Mouse (Mus musculus) stomach, embryonic 15.5 days (tissue): ENCODE results near the gene Dync1i1. TPM values are rescaled to one million over a fixed set of nuclear protein-coding genes. Genes with fewer than 3 reads are reported as not detected.

Source experiments
- ATAC-seq: fragments of 200-750 bp; cut with Nextera tagmentation; 2 replicates; pipeline ENCODE4 v1.8.0; 2017; ENCODE audit warnings: low read depth, moderate number of reproducible peaks, moderate TSS enrichment; ENCODE audit not compliant: insufficient read depth, low FRiP score
- H3K27ac ChIP-seq: fragments of 300-500 bp; sonication (generic); 2 replicates; pipeline ENCODE4 v1.5.1; 2015; ENCODE audit warnings: mild to moderate bottlenecking, inconsistent platforms
- H3K27me3 ChIP-seq: fragments of 300-500 bp; sonication (generic); replicated peaks from 2 replicates; pipeline ENCODE4 v1.6.1; 2015; ENCODE audit warnings: inconsistent platforms
- H3K36me3 ChIP-seq: fragments of 300-500 bp; sonication (generic); 2 replicates; pipeline ENCODE4 v1.6.1; 2015; ENCODE audit warnings: inconsistent platforms
- H3K4me1 ChIP-seq: fragments of 300-500 bp; sonication (generic); 2 replicates; pipeline ENCODE4 v1.6.1; 2015; ENCODE audit warnings: inconsistent platforms
- H3K4me2 ChIP-seq: fragments of 300-500 bp; sonication (generic); 2 replicates; pipeline ENCODE4 v1.6.1; 2015; ENCODE audit warnings: mild to moderate bottlenecking, inconsistent platforms
- H3K4me3 ChIP-seq: fragments of 300-500 bp; sonication (generic); replicated peaks from 2 replicates; pipeline ENCODE4 v1.5.1; 2015; ENCODE audit warnings: inconsistent platforms
- H3K9ac ChIP-seq: fragments of 300-500 bp; sonication (generic); 2 replicates; pipeline ENCODE4 v1.6.1; 2015; ENCODE audit warnings: inconsistent platforms
- H3K9me3 ChIP-seq: fragments of 300-500 bp; sonication (generic); 2 replicates; pipeline ENCODE4 v1.6.1; 2016; ENCODE audit warnings: inconsistent platforms
- WGBS: fragments of 180-500 bp; shearing (Covaris S2); methylation state at CpG from one replicate; pipeline ENCODE4 v1.1.7; 2015; 5-methylcytosine and 5-hydroxymethylcytosine counted together
- polyA plus RNA-seq: library from polyadenylated mRNA; unstranded; fragments of >200 nt; fragmentation: Nextera tagmentation; extraction: Ambion mirVana; gene quantifications from 2 replicates; pipeline ENCODE4 v1.2.1, GENCODE M21; 2015

Gene Dync1i1
- polyA plus RNA-seq, 1 experiment from 2014 or later, result 1.2 TPM

DNA sequence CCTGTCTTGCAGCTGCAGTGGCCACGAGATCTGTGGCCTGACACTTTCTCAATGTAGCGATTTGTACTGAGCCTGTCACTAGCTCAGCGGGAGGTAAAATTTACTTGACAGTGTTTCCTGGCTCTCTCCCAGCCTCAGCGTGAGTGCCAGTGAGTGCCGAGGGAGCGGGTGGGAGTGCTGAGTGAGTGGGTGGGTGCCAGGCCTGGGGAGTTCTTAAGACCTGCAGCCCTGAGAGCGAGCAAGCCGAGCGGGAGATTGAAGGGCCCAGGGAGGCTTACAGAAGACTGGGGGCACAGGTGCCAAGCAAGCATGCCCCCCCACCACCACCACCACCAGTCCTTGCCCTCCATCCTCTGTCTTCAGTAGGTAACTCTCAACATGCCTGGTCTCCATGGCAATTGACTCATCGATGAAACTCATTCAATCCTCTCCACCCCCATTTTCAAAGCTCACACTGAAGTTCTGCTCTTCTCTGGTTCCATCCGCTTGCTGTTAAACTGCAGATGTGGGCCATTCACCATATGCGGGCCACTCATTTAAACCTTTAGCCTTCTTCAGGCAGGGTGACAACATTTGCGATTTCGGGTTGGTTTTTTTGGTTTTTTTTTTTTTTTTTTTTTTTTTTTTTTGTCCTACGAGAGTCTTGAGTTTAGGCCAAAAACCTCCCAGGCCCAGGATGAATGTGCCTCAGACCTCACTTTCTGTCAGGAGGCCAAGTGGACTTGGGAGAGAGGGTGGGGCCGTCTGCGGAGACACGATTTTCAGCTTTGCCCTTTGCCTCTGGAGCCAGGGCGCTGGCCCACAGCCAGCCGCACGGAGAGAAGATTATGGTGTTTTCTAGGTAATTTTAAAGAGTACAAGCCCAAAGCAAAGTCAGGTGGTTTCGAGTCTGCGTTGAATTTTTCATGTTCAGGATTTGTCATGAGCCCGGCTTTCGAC, 266.6 kb downstream of the Dync1i1 start:
- Histone ChIP-seq H3K27ac (no peak overlapping the region), H3K36me3 (no peaks in the 10 kb centered on the region), H3K4me3 (no peak overlapping the region), H3K27me3 (no peaks in the 10 kb centered on the region), H3K9me3 (no peaks in the 10 kb centered on the region), H3K4me2 (peak overlapping the region; percentile 39), H3K4me1 (0 out of 2 replicates have a peak, but pooled peaks cover 4% of the 10 kb centered on the region), H3K9ac (no peak overlapping the region)
- ATAC-seq, result no peak; the same call in 1 of the 2 replicates
- WGBS, result 37% methylated on average over 25 of the region's 25 CpGs

- no peak overlapping the region for H3K9ac ChIP-seq
- H3K4me2 ChIP-seq, result no peak overlapping the region
- no peak for ATAC-seq
Observed at GRCm38 (mm10) chr6:5993056-5993455, 267.6 kb downstream of the Dync1i1 start.

DNA sequence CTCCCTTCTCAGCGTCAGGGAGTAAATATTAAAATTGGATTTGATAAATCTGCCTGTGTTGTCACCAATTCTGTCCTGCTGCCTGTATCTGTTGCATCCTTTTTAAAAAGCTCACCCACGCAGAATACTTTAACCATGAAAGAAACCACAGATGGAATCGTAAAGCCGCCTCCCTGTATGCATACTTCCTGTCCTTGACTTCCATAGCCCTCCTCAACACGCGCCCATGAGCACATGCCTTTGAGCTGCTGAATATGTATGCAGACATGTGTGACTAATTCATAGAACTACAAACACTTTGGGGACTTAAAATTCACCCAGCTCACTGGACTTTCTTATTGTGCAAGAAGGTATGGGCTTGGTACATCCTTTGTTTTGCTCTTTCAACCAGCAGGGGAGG, 272.1 kb downstream of the Dync1i1 start:
- no peak for ATAC-seq
- Histone ChIP-seq H3K4me2 (no peak overlapping the region), H3K4me1 (no peaks in the 10 kb centered on the region), H3K9ac (no peak overlapping the region), H3K4me3 (no peak overlapping the region), H3K36me3 (no peaks in the 10 kb centered on the region), H3K27me3 (no peaks in the 10 kb centered on the region), H3K27ac (no peak overlapping the region), H3K9me3 (no peaks in the 10 kb centered on the region)
- WGBS, result 67% methylated on average over 6 of the region's 6 CpGs

More at GRCm38 (mm10) chr6:5993056-5993455, 267.6 kb downstream of the Dync1i1 start:
- Histone ChIP-seq H3K27ac (no peak overlapping the region), H3K4me1 (0 out of 2 replicates have a peak, but pooled peaks cover 4% of the 10 kb centered on the region), H3K27me3 (no peaks in the 10 kb centered on the region), H3K4me3 (no peak overlapping the region), H3K9me3 (no peaks in the 10 kb centered on the region), H3K36me3 (no peaks in the 10 kb centered on the region)
- 54% methylated on average over 7 of the region's 7 CpGs for WGBS

DNA sequence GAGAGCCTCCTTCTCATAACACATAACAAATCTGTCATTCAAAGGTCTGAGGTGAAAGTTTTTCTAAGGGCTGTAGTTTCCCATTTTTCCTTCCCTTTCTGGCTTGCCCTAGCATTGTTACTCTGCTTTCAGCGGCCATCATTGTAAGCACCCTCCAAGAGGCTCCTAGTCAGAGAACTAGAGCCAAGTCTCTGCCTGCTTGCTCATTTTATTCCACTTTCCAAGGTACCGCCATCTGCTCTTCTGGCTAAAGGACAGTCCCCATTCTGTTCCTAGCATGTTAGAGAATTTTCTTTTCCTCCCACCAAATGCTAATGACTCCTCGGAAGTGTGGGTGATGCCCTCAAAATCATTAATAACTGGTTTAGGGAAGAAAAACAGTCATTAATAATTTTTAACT, 276.6 kb downstream of the Dync1i1 start:
- Histone ChIP-seq H3K27me3 (no peaks in the 10 kb centered on the region), H3K9me3 (no peaks in the 10 kb centered on the region), H3K36me3 (no peaks in the 10 kb centered on the region), H3K4me2 (no peak overlapping the region), H3K27ac (no peak overlapping the region), H3K4me3 (no peak overlapping the region), H3K4me1 (no peaks in the 10 kb centered on the region), H3K9ac (no peak overlapping the region)
- no peak for ATAC-seq
- 65% methylated on average over 3 of the region's 3 CpGs for WGBS

- Histone ChIP-seq H3K4me3 (0 out of 2 replicates have a peak overlapping the region, but pooled peaks have one; percentile 3), H3K27me3 (no peaks in the 10 kb centered on the region), H3K36me3 (no peaks in the 10 kb centered on the region), H3K9me3 (no peaks in the 10 kb centered on the region), H3K4me1 (no peaks in the 10 kb centered on the region), H3K9ac (no peak overlapping the region), H3K4me2 (0 out of 2 replicates have a peak overlapping the region, but pooled peaks have one; percentile 3), H3K27ac (no peak overlapping the region)
- ATAC-seq, result no peak
- 47% methylated on average over 12 of the region's 12 CpGs for WGBS
Observed at GRCm38 (mm10) chr6:6004756-6005485, 279.5 kb downstream of the Dync1i1 start.

DNA sequence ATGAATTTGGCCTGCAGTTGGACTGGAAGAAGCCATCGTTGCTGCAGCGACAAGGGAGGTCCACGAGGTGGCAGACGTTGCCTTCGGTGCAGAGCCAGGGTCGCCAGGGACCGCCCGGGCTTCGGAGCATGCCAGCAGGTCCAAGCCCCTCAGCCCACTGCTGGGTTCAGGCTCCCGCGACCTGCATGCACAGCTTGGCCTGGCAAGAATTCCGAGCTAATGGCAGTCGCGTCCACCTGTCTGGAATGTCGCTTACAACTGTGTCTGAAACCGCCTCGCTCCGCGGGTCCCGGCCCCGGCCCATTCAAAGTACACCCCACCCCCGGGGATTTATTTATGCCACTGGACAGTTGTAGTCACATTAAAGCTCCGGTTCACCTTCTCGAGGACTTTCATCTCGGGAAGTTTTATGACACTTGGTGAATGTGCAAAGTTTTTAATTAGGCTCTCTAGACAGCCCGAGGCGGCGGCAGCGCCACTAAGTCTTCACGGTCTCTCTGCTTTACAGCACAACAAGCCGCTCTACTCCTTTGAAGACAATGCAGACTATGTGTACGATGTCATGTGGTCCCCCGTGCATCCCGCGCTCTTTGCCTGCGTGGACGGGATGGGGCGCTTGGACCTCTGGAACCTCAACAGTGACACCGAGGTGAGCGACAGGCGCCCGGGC, 280.5 kb downstream of the Dync1i1 start:
- Histone ChIP-seq H3K4me2 (peak overlapping the region; percentile 94), H3K4me3 (peak overlapping the region; percentile 57), H3K9ac (no peak overlapping the region), H3K9me3 (no peaks in the 10 kb centered on the region), H3K27ac (no peak overlapping the region), H3K4me1 (no peaks in the 10 kb centered on the region), H3K27me3 (no peaks in the 10 kb centered on the region), H3K36me3 (no peaks in the 10 kb centered on the region)
- ATAC-seq, result peak; percentile 78
- WGBS, result 6% methylated on average over 42 of the region's 42 CpGs

DNA sequence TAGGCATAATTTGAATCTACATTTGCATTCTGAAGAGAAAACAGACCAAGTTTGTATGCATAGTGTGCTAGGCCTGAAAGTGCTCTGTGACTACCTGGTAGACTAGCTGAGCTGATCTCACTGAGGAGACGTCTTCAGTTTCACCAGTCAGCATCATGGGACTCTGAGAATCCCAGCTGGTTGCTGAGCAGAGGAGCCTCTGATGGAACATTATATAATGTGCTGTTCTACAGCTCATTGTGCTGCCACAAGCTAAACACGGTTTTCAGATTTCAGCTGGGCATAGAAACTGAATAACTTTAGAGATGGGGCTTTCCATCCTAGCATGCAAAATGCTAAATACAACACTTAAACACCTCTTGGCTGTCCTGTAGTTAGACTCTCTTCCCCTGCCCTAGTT, 285.9 kb downstream of the Dync1i1 start:
- Histone ChIP-seq H3K4me3 (no peak overlapping the region), H3K9me3 (no peaks in the 10 kb centered on the region), H3K4me2 (no peak overlapping the region), H3K4me1 (no peaks in the 10 kb centered on the region), H3K36me3 (no peaks in the 10 kb centered on the region), H3K27me3 (no peaks in the 10 kb centered on the region), H3K27ac (no peak overlapping the region), H3K9ac (no peak overlapping the region)
- 74% methylated on average over 2 of the region's 2 CpGs for WGBS
- no peak for ATAC-seq

- H3K27me3 ChIP-seq, result no peaks in the 10 kb centered on the region
- 48% methylated on average over 15 of the region's 15 CpGs for WGBS
- no peak for ATAC-seq
- H3K27ac ChIP-seq, result no peak overlapping the region
- H3K4me2 ChIP-seq, result 0 out of 2 replicates have a peak overlapping the region, but pooled peaks have one; percentile 26
- H3K36me3 ChIP-seq, result no peaks in the 10 kb centered on the region
- no peak overlapping the region for H3K9ac ChIP-seq
- no peak overlapping the region for H3K4me3 ChIP-seq
- no peaks in the 10 kb centered on the region for H3K4me1 ChIP-seq
- H3K9me3 ChIP-seq, result no peaks in the 10 kb centered on the region
Observed at GRCm38 (mm10) chr6:6015616-6016015, 290.2 kb downstream of the Dync1i1 start.

GRCm38 (mm10) chr6:6016931-6017330, 291.5 kb downstream of the Dync1i1 start:
- Histone ChIP-seq H3K4me3 (no peak overlapping the region), H3K27me3 (no peaks in the 10 kb centered on the region), H3K4me2 (no peak overlapping the region), H3K9me3 (no peaks in the 10 kb centered on the region), H3K9ac (no peak overlapping the region), H3K36me3 (no peaks in the 10 kb centered on the region), H3K27ac (no peak overlapping the region), H3K4me1 (no peaks in the 10 kb centered on the region)
- 44% methylated on average over 9 of the region's 9 CpGs for WGBS
- ATAC-seq, result no peak

DNA sequence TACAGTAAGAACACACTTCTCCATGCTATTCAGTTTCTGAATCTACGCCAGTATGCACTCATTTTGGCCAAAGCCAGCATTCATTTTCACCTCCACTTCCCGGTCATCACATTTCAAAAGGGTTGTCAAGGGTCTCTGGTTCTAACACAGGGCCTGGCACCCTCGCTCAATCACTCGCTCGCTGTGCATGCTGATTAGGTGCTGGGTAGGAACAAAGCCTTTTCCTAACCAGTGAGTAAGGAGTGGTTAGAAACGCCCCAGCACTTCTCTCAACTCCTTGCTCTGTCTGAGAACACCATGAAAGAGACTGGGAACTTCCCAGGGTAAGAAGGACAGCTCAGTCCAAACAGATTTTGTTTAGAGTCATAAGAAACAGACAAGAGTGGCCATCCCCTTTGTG, 298.5 kb downstream of the Dync1i1 start:
- no peak overlapping the region for H3K4me3 ChIP-seq
- no peaks in the 10 kb centered on the region for H3K9me3 ChIP-seq
- H3K36me3 ChIP-seq, result no peaks in the 10 kb centered on the region
- 59% methylated on average over 6 of the region's 6 CpGs for WGBS
- H3K4me1 ChIP-seq, result no peaks in the 10 kb centered on the region
- ATAC-seq, result no peak
- no peak overlapping the region for H3K9ac ChIP-seq
- H3K4me2 ChIP-seq, result no peak overlapping the region
- no peaks in the 10 kb centered on the region for H3K27me3 ChIP-seq
- no peak overlapping the region for H3K27ac ChIP-seq

GRCm38 (mm10) chr6:6027664-6028063, 302.2 kb downstream of the Dync1i1 start:
- Histone ChIP-seq H3K36me3 (no peaks in the 10 kb centered on the region), H3K4me3 (no peak overlapping the region)
- no peak for ATAC-seq

More at GRCm38 (mm10) chr6:6027664-6028063, 302.2 kb downstream of the Dync1i1 start:
- 80% methylated on average over 6 of the region's 6 CpGs for WGBS
- no peak overlapping the region for H3K4me2 ChIP-seq
- no peaks in the 10 kb centered on the region for H3K9me3 ChIP-seq
- H3K27ac ChIP-seq, result no peak overlapping the region
- no peaks in the 10 kb centered on the region for H3K27me3 ChIP-seq
- H3K9ac ChIP-seq, result no peak overlapping the region
- H3K4me1 ChIP-seq, result no peaks in the 10 kb centered on the region
